Mouse (Mus musculus) fat pad, adult 2 months (tissue): ENCODE measurements at regions not wholly inside any gene's neighbourhood (a gene's known extent, or its start where the extent isn't known, plus 50 kb on each side); places are given as distances from the start of the nearest gene placed in this dataset.

Experiments
- DNase-seq: peaks from one replicate; pipeline ENCODE4 v3.0.0-alpha.2; 2011; ENCODE audit warnings: low read depth, low spot score; ENCODE audit errors: extremely low read depth

DNA sequence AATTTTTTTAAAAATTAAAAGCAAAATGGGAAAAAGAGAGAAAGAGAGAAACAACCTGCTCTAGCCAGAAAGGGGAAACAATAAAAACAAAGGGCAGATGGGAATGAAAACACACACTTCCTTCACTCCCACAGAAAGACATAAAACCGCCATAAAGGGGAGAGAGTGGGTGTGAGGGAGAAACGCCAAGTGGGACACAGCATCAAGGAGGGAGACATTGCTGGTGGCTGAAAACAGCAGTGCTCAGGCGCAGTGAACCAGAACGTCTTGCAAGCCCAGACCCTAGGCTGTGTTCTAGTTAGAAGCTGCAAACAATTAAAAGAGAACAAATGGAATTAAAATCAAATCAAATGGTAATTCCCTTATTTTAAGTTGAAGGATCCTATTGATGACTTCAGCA lies 245.1 kb downstream of the Ube2cbp start:
- DNase-seq = no peak

GRCm38 (mm10) chr9:86224530-86224929 lies 240.2 kb downstream of the Ube2cbp start:
- no peak for DNase-seq

- no peak for DNase-seq
Measured at GRCm38 (mm10) chr9:86230673-86231350, 233.9 kb downstream of the Ube2cbp start.

GRCm38 (mm10) chr9:86231692-86232091 lies 233.1 kb downstream of the Ube2cbp start:
- no peak for DNase-seq

GRCm38 (mm10) chr9:86232174-86232573 lies 232.6 kb downstream of the Ube2cbp start:
- DNase-seq = no peak

GRCm38 (mm10) chr9:86233775-86234174 lies 231.0 kb downstream of the Ube2cbp start:
- DNase-seq = no peak

- no peak for DNase-seq
Measured at GRCm38 (mm10) chr9:86238691-86239090, 226.1 kb downstream of the Ube2cbp start.

DNA sequence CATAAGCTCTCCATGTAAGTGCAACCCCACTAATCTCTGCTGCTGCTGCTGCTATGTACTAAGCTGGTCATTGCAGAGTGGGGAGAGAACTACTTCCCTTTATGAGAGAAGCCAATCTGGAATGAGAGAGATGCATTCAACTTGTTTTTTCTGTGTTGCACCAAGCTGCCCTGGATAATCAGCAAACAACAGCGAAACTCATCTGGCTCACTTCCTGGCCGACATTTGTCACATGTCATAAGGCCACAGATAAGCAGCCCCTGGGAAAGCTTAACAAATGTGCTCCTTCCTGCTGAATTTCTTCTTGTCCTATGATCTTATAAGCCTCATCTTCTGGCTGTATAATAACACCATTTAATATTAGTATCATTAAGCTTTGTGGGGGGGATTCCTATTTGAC lies 224.5 kb downstream of the Ube2cbp start:
- no peak for DNase-seq

GRCm38 (mm10) chr9:86240896-86241295 lies 223.9 kb downstream of the Ube2cbp start:
- DNase-seq = no peak

DNA sequence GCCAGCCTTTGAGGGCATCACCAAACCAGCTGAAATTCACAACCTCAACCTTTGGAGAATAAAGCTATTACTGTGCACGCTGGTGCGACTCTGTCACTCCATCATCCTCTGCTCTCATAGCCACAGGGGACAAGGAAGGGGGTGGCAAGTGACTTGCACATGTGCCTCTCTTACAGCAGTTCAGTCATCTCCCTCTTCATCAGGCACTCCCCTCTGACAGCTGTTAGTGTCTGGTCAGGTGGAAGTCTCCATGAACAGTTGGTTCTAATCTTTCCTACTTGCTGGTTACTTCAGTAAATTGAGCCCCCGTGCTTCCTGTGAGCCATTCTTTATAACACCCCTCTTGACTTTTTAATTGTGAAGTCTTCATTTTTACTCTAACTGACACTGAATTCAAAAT lies 214.6 kb downstream of the Ube2cbp start:
- DNase-seq = no peak

DNA sequence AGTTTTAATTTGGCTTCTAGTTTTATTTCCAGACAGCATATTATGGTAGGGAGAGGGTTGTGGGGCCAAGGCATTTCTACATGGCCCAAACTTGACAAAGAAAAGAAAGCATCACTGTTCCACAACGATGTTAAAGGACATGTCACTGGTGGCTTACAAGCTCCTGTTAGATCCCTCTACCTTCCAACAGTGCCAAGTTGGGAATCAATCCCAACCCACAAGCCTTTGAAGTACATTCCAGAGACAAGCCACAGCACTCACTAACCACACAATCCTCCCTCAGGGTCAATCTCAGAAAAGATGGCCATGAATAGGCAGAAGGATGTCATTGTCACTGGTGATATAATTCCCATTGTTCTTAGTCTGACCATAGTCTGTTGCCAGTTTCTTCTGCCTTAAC lies 213.4 kb downstream of the Ube2cbp start:
- no peak for DNase-seq
